Mouse (Mus musculus) heart, postnatal 0 days (tissue): ENCODE results near the gene Serpinf2.

Source experiments
- CTCF ChIP-seq: IDR thresholded peaks from 2 replicates; pipeline ENCODE4 v1.5.1; 2016; ENCODE audit warnings: antibody characterized with exemption, control low read depth, low read depth
- EP300 ChIP-seq: IDR thresholded peaks from 2 replicates; pipeline ENCODE4 v1.6.1; 2016; ENCODE audit warnings: antibody characterized with exemption, low read depth

GRCm38 (mm10) chr11:75462865-75463336 is 23.5 kb upstream of the Serpinf2 start:
- TF ChIP-seq CTCF: no peak
- TF ChIP-seq EP300: peak; percentile 95
